Mouse (Mus musculus) cerebellum, adult 2 months (tissue): Measurements from ENCODE around the gene Spag8. TPM values are rescaled to one million over a fixed set of nuclear protein-coding genes. Genes with fewer than 3 reads are reported as not detected.
A peak's percentile ranks its signal among the peaks of the same experiment; 100 is the strongest.

Experiments used
- DNase-seq, 2 experiments: peaks; one replicate each; pipeline ENCODE4 v3.0.0; 2021
- H3K27ac ChIP-seq: fragments of 200-500 bp; 2 replicates; pipeline ENCODE4 v1.5.1; 2012; ENCODE audit warnings: low read length, control low read depth, inconsistent platforms; ENCODE audit not compliant: insufficient read depth
- H3K27me3 ChIP-seq: fragments of 200-500 bp; 2 replicates; pipeline ENCODE4 v1.6.1; 2012; ENCODE audit warnings: inconsistent platforms, mild to moderate bottlenecking, low read length, moderate library complexity; ENCODE audit not compliant: control insufficient read depth, insufficient read depth
- H3K4me1 ChIP-seq: fragments of 200-500 bp; 2 replicates; pipeline ENCODE4 v1.6.1; 2011; ENCODE audit warnings: low read length; ENCODE audit not compliant: control insufficient read depth, insufficient read depth
- H3K4me3 ChIP-seq: fragments of 200-500 bp; replicated peaks from 2 replicates; pipeline ENCODE3; 2011; ENCODE audit warnings: mild to moderate bottlenecking, low read depth, low read length, control low read depth; ENCODE audit not compliant: insufficient read depth
- CTCF ChIP-seq: fragments of 200-500 bp; IDR thresholded peaks from 2 replicates; pipeline ENCODE4 v1.5.1; 2011; ENCODE audit warnings: low read depth, mild to moderate bottlenecking, control low read depth, low read length, moderate library complexity, borderline replicate concordance; ENCODE audit not compliant: insufficient read depth
- POLR2A ChIP-seq: fragments of 200-500 bp; IDR thresholded peaks from 2 replicates; pipeline ENCODE4 v1.6.1; 2011; ENCODE audit warnings: low read length, control low read depth, borderline replicate concordance; ENCODE audit not compliant: insufficient read depth
- WGBS: fragments of 180-500 bp; shearing (Covaris S2); methylation state at CpG from one replicate; pipeline ENCODE4 v1.1.7; 2018; 5-methylcytosine and 5-hydroxymethylcytosine counted together
- polyA plus RNA-seq: library from polyadenylated mRNA; depleted of rRNA; stranded (reverse); fragments of >200 nt; gene quantifications from 2 replicates; pipeline ENCODE4 v1.2.3, GENCODE M21; 2012

Gene Spag8
- polyA plus RNA-seq, 1 experiment, result 3.8 TPM

DNA sequence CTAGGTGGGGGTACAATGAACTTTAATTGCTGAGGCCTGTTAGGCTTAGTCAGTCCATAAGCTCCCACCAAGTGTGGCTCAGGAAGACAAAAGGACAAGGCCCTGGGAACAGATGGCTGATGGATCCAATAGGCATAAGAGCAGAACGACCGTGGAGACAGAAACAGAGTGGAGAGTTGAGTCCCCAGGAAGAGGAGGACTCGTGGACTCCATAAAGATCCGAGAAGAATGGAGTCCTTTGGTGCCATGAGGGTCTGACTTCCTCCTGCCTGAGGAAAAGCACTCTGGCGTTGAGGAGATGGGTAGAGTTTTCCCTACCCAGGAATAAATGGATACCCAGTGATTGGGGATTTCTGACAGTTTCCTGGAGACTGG is 22.7 kb downstream of the Spag8 start:
- WGBS, result 6% methylated on average over 5 of the region's 5 CpGs
- peak overlapping the region; percentile 7 for H3K4me3 ChIP-seq
- H3K27me3 ChIP-seq, result no peaks in the 10 kb centered on the region
- no peak for DNase-seq
- peaks cover 28% of the 10 kb centered on the region for H3K4me1 ChIP-seq
- TF ChIP-seq CTCF, result no peak
- no peak for TF ChIP-seq POLR2A
- H3K27ac ChIP-seq, result peak overlapping the region; percentile 23

DNA sequence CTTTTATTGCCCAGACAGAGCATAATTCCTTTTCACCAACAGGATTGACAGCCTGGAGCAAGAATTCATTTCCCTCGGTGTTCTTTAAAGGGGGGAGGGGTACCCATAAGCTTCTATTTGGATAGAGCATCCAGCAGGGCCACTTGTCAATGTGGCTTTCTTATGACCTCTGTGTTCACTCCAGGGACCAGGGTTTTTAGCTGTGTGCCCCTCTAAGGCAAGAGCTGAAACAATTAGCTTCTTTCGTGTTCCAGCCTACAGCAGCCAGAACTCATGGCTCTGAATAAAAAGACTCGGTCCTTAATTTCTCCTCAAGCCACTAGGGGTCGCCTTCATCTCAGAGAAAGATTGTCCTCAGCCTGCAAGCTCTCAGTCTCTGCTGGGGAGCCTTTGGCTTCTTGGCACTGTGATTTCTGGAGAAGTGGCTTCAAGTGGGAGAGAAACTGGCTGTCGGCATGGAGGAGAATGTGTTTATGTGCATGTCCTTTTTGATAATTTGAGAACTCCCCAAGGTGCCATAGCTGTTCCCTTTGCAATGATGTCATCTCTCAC is 23.3 kb downstream of the Spag8 start:
- peaks cover 28% of the 10 kb centered on the region for H3K4me1 ChIP-seq
- peak; percentile 87 to 91 for DNase-seq
- no peaks in the 10 kb centered on the region for H3K27me3 ChIP-seq
- TF ChIP-seq POLR2A (peak; percentile 16; the same call in 1 of the 2 replicates), CTCF (peak; percentile 73; the same call in 1 of the 2 replicates)
- WGBS, result 0% methylated on average over 5 of the region's 5 CpGs
- H3K27ac ChIP-seq, result peak overlapping the region; percentile 26; the same call in 1 of the 2 replicates
- H3K4me3 ChIP-seq, result peak overlapping the region; percentile 35

GRCm38 (mm10) chr4:43629106-43629817 is 24.1 kb downstream of the Spag8 start:
- DNase-seq, result peak; percentile 54 to 66
- peak overlapping the region; percentile 7 for H3K4me3 ChIP-seq
- TF ChIP-seq CTCF (no peak), POLR2A (no peak)
- no peaks in the 10 kb centered on the region for H3K27me3 ChIP-seq
- H3K27ac ChIP-seq, result 0 out of 2 replicates have a peak overlapping the region, but pooled peaks have one; percentile 17
- H3K4me1 ChIP-seq, result peaks cover 28% of the 10 kb centered on the region
- WGBS, result 15% methylated on average over 20 of the region's 20 CpGs

DNA sequence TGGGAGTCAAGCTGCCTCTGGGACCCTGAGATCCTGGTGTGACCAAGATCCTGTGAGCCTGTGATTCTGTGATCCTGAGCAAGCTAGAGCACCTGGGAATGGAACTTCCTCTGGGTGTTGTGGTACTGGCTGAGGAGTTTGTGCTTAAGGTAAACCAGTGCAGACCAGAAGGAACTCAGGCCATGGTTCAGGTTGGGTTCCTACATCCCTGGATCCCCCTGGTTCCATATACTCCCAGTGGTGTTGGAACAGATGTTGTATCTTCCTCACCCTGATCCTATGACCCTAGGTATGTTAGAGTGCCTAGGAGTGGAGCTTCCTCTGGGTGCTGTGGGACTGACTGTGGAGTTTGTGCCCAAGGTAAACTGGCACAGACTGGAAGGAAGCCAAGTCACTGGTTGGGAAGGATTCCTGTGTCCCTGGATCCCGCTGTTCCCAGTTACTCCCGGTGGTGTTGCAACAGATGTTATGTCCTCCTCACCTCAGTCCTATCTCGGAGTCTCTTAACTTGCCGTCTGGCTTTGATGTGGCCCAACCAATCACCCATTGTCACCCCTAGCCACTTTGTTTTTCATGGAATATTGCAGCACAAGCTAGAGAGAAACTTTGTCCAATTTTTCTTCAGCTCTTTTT is 33.1 kb downstream of the Spag8 start:
- DNase-seq, result no peak
- Histone ChIP-seq H3K27me3 (no peaks in the 10 kb centered on the region), H3K4me3 (no peak overlapping the region), H3K4me1 (no peaks in the 10 kb centered on the region), H3K27ac (no peak overlapping the region)
- WGBS, result 45% methylated on average over 4 of the region's 4 CpGs
- no peak for TF ChIP-seq POLR2A
- no peak for TF ChIP-seq CTCF

DNA sequence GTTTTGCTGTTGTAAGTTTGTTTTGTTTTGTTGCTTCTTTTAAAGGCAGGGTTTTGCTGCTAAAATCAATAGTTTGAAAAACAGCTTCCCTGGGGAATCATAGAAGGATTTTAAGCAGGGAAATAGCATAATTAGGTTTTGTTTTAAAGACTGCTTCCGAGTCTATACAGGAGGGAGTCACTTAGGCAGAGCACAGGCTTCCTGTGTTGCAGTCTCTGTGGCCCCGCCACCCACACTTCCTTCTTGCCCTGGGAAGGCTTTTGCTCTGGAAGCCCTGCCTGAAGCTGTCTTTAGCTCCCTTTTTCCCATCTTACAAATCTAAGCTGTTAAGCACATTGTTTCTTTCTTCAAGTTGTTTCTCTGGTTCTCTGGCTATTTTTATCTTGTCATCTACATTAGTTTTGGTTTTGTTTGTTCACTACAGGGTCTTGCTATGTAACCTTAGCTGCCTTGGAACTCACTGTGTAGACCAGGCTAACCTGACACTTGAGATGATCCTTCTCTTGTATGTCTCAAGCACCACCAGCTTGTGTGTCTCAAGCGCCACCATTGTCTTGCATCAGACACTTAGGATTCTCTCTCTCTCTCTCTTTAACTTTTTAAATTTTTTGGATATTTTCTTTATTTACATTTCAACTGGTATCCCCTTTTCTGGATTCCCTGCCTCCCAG is 40.2 kb downstream of the Spag8 start:
- 64% methylated on average over 3 of the region's 3 CpGs for WGBS
- no peak for TF ChIP-seq CTCF
- TF ChIP-seq POLR2A, result no peak
- no peaks in the 10 kb centered on the region for H3K4me1 ChIP-seq
- H3K27me3 ChIP-seq, result no peaks in the 10 kb centered on the region
- H3K4me3 ChIP-seq, result no peak overlapping the region
- no peak for DNase-seq
- no peak overlapping the region for H3K27ac ChIP-seq

DNA sequence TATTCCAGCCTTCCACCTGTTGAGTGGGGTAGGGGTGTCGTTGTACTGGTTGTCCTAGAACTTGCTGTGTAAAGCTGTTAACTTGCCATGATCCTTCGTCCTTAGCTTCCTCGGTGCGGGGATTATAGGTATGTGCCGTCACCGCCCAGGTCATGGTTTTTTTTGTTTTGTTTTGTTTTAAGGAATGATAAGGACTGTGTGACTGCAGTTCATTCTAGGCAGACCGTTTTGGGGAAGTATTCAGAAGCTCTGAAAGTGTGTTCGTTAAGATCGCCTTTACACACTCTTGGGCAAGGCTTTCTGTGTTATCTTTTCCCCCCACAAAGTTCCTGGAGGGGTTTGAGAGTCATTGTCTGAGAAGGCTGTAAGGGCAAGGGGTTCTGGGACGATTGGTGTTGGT is 40.9 kb downstream of the Spag8 start:
- no peak for DNase-seq
- 73% methylated on average over 10 of the region's 10 CpGs for WGBS
- H3K4me3 ChIP-seq, result no peak overlapping the region
- H3K27me3 ChIP-seq, result no peaks in the 10 kb centered on the region
- H3K4me1 ChIP-seq, result no peaks in the 10 kb centered on the region
- TF ChIP-seq POLR2A (no peak), CTCF (no peak)
- no peak overlapping the region for H3K27ac ChIP-seq

DNA sequence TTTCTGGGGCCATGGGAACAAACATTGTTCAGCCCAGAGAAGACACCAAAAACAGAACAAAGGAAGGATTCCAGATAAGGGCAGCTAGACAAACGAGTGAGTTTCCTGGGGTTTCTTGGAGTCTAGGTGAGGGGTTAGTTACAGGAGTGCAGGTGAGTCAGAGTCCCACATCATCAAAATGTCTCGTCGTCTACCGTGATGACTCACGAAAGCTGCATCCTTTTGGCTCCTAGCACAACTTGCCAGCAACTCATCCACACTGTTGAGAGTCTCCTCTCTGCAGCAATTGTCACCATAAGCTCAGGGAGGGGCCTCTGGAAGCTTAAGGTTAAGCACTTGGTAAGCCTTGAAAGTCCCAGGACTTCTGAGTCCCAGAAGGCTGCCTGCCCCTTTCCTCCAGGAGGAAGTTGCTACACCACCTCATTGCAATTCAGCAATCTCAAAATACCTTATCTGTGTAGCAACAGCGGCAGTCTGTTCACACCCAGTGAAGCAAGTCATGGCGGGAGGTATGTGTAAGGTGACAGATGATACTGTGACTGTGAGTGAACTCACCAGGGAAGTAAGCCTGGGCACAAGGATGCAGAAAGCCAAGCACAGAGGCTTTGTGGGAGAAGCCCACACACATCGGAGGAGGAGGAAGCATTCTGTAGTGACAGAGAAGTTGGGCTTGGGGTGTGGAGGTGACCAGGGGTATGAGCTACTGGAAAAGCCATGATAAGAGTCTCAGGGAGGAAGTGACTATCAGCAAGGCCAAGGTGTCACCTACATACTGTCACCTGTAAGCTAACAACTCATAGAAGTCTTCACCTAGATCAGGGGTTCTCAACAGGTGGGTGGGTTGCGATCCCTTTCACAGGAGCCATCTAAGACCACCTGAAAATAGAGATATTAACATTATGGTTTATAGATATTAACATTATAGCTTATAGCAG is 48.4 kb downstream of the Spag8 start:
- no peak overlapping the region for H3K27ac ChIP-seq
- TF ChIP-seq POLR2A (no peak), CTCF (no peak)
- no peak overlapping the region for H3K4me3 ChIP-seq
- no peaks in the 10 kb centered on the region for H3K4me1 ChIP-seq
- no peaks in the 10 kb centered on the region for H3K27me3 ChIP-seq
- no peak for DNase-seq
- WGBS, result 80% methylated on average over 9 of the region's 9 CpGs
